Mouse (Mus musculus) G1E-ER4 (cell line): ENCODE data around the gene Hdac11. TPM values are rescaled to one million over a fixed set of nuclear protein-coding genes. Genes with fewer than 3 reads are reported as not detected.
"Not testable (repeated sequence)": the region's sequence is repeated elsewhere in the genome, so short reads cannot be mapped to it uniquely, and the experiment has no call there.

Experiments
- GATA1 ChIP-seq: IDR thresholded peaks from one replicate; pipeline ENCODE4 v1.8.0; 2012; ENCODE audit warnings: low read length, inconsistent platforms
- polyA plus RNA-seq: library from polyadenylated mRNA; stranded (reverse); fragments of >175 nt; gene quantifications from 2 replicates; pipeline ENCODE4 v1.2.3, GENCODE M21; 2012

Hdac11 gene
- polyA plus RNA-seq, 1 experiment: 1.1 TPM

DNA sequence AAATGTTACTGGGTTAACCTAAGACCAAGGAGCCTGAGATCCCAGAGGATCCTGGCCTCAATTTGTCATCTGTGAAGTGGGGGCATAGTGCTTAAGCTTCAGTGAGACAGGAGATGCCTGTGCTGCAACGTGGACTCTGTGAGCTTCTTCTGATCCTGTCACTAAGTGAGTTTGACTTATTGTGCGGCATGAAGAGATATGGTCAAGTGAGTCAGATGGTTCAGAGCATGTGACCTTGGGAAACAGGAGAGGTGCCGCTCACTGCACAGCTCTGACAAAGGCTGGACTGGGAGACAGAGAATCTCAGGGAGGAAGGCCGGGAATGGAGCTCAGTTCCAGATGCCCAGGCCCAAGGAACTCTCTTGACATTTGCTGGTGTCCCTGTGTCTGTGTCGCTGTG lies 49.3 kb downstream of the Hdac11 start:
- TF ChIP-seq GATA1: no peak

DNA sequence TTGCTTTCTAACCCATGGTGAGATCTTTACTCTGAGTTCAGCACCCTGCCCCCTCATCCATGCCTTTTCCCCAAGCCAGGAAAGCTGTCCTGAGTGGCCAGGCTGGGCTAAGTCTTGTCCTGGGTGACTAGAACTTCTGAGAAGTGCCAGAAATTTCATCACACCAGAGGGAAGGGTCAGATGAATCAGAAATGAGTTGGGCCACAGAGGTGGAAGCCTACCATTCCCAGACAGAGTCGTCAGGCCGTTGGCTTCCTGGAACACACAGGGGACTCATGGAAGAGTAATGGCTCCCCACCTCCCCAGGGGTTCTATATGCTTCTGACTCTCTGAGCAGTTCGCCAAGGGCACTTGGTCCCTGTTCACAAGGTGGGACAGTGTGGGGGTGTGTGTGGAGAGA lies 51.0 kb downstream of the Hdac11 start:
- TF ChIP-seq GATA1: no peak

DNA sequence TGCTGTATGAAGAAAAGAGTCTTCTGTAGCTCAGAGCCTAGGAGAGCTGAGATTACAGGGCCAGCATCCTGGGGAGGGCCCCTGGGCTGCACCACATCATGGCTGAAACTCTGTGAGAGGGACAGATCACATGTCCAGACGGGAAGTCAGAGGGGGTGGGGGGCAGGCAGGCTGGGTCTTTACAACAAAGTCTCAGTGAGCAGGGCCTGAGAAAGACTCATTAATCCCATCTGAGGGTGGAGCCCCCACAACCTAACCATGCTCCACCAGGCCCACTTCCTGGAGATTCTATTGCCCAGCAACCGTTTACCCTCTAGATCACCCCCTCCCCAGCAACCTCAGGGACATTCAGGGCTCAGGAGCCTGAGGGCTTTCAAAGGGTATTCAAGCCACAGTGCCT lies 53.3 kb downstream of the Hdac11 start:
- TF ChIP-seq GATA1: no peak

DNA sequence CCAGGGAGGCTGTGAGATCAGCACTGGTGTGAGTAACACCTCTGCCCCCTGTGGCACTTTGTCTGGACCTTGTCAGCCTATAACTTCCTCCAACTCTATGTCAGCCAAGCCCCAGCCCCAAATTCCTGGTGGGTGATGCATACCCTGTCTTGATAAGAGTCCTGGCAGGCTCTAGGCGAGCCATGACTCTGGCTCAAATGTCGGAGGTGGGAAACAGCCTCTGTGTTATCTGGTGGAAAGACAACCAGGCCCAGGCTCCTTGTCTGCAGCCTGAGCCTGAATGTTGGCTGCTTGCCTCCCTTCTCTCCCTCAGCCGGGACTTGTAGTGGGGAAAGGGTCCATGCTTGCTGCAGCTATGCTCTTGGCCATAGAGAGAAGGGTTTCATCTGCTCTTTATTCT lies 54.4 kb downstream of the Hdac11 start:
- TF ChIP-seq GATA1: no peak

DNA sequence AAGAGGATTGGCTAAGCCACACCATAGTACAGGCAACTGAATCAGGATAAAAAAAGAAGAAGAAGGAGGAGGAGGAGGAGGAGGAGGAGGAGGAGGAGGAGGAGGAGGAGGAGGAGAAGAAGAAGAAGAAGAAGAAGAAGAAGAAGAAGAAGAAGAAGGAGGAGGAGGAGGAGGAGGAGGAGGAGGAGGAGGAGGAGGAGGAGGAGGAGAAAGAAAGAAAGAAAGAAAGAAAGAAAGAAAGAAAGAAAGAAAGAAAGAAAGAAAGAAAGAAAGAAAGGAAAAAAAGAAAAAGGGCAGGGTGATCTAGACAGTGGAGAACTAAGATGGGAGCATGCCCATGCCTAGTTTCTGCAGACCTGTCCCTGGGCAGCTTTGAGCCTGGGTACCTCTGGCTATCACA lies 55.7 kb downstream of the Hdac11 start, which contains the start of gene Fbln2:
Gene Fbln2 (plus strand): TSS at position 301 of the 400 bp plus-strand sequence.
- TF ChIP-seq GATA1: not testable (repeated sequence)

DNA sequence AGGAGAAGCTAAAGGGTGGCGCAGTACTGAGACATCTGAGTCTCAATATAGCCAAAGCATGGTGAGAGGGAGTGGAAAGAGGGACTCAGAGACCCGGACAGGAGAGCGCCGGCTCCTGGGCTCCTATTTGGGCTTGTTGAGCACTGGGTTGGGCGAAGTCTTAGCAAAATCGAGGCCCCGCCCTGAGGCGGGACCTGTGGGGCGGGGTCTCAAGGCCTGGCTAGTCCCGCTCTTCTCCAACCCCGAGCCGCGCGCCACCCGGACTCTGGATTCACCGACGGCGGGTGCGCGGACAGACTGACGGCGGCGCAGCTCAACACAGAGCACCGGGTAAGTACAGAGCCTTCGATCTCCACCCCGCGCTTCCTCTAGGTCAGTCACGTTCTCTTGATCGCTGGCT lies 56.1 kb downstream of the Hdac11 start:
- TF ChIP-seq GATA1: no peak

DNA sequence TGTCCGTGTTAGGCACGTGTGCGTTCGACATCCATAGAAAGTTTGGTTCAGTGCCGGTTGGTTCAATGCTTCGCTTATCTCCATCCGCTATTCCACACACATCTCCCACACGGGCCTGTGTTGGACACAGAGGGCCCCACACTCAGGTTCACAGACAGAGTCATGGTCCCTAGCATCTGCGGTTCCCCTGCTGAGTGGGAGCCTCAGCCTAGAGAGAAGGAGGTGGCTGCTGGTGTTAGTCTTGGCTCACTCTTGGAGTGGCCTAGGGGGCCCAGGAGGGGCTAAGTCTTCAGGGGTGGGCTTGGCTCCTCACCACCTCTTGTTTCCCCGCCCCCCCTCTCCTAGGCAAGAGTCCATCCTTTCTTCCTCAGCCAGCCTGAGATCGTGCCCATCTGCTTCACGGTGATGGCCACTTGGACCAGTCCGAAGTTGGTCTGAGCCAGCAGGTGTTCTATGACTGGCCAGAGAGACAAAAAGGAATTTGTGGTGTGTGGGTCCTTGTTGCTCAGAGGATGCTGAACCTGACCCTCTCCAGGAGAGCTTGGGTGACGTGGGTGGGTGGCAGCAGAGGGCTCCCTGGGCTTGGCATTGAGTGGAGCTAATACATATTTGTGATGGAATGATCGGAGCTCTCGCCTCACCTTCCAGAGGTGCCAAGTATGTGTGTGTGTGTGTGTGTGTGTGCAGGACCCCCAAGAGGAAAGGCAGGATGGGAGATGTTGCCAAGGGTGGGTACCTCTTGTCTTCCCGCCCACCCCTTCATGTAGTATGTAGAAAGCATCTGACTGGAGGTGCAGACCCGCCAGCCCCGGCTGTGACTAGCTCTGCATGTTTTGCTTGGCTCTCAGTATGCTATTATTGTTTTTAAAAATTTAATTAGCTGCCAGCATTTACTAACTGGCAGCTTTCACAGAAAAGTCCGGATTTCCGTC lies 57.1 kb downstream of the Hdac11 start:
- TF ChIP-seq GATA1: no peak

DNA sequence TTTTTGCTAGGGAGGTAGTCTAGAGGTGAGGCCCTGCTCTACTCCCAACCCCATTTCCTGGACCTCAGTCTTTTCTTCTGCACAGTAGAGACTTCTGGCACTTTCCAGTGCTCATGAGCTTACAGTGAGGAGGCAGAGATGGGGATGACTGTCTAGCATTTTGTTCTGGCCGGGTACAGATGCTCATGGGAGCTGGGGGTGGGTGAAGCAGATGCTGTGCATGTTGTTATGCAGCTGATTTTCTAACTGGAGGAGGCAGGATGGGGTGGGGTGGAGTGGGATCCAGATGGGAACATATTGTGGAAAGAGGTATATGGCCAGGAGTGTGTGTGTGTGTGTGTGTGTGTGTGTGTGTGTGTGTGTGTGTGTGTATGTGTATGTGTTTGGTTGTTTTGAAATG lies 59.0 kb downstream of the Hdac11 start:
- TF ChIP-seq GATA1: no peak

DNA sequence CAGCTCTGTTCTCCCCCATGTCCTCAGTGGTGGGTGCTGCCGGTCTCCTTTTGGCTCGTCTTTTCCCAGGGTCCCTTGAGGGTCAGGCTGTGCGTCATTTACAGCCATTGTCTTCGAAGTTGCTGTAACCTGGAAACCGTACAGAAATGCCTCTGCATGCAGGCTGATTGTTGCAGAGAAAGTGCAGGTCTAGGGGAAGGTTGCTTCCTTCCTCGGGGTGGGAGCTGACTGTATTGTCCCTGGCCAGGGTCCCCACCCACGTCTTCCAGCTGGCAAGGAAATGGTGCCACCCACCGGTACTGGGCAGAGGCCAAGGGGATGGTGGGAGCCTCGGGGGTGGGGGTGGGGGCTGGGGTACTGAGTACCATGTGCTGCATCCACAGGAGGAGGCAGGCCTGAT lies 62.0 kb downstream of the Hdac11 start:
- no peak for TF ChIP-seq GATA1

DNA sequence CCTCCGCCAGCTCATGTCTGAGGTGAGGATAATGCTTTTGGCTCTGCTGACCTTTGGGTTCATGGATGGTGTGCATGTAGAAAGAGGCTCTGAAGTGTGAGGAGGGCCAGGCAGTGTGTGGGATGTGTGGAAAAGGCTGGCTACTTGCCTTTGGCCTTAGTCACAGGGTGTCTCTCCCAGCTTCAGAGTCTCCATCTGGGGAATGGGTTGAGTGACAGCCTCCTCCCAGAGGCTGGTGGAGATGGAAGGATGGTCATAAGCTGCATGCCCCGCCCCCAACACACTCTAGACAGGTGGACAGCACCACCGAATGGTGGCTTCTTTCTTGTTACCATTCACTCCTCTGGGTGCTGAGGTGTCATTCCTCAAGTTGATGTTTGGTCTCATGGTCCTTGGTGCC lies 62.4 kb downstream of the Hdac11 start:
- TF ChIP-seq GATA1: no peak

DNA sequence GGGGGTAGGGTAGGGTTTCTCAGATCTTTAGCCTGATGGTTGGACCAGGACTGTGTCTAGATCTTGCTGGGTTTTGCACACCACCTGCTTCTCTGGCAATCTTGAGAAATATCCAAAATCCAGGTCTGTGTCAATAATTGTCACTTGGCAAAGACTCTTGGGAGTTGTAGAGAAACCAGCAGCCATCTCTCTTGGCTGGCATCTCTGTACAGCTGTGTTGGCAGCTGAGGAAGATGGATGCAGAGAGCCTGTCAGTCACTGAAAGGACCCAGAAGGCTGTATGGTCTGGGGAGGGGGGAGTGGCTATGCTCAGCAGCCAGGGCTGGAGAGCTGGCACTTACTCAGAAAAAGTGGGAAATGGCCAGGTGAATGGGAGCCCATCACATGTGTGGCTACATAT lies 63.6 kb downstream of the Hdac11 start:
- TF ChIP-seq GATA1: no peak

DNA sequence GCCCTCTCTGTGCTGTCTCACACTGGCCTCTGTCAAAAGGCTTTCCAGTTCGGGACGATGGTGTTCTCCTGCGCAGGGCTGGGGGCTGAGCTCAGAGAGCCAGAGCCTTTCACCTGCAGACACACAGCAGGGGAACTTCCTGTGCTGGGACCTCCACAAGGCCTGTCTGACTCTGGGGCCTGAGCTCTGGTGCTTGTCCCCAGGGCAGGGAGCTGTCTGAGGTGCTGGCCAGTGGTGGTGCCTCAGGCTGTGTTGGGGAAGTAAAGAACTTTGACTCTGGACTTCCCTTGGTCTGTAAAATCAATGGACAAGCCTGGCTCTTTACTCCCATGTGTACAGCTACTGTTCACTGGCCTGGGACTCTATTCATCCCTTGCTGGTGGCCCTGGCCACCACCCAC lies 64.6 kb downstream of the Hdac11 start:
- no peak for TF ChIP-seq GATA1

DNA sequence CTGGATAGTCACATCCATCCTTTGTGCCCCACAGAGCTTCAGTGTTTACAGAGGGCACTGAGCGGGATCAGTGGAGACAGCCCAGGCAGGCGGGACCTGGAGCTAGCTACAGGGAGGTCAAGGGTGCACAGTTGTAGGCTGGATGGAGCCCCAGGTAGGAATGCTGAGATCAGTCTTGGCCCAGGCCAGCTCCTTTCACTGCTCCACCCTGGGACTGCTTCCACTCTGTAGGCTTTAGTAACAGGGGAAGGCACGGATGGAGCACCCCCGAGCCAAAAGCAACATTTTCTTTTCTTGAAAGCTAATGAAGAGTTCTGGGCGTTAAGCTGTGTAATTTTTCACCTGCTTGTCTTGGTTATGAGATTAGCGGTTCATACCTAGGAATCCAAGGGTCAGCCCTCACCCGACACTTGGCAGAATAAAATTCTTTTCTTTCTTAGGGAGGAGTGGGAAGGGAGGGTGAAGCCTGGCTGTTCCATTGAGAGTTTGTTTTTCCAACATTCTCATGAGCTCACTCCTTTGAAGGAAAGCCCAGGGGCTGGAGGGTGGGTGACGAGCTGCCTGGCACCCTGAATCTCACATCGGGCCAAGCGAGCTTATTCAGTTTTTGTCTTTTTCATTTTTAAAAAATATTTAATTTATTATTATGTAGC lies 66.4 kb downstream of the Hdac11 start:
- no peak for TF ChIP-seq GATA1

Other genes starting within 250 kb of the Hdac11 start
- 43.4 and 52.2 TPM in 2 replicates for gene Iqsec1, start 168.0 kb upstream of the Hdac11 start, polyA plus RNA-seq
- gene Nup210, start 39.8 kb upstream of the Hdac11 start, polyA plus RNA-seq: 24.0 and 68.7 TPM in 2 replicates
- 0.08 TPM in 1 of 2 replicates, not detected in the other for gene Fbln2, start 55.8 kb downstream of the Hdac11 start, polyA plus RNA-seq